Mouse (Mus musculus) lung, postnatal 4 days (tissue): ENCODE measurements around the gene Alpk1.

Experiments
- DNase-seq, 2 experiments: peaks; one replicate each; pipeline ENCODE4 v3.0.0; 2021

The Alpk1 gene

DNA sequence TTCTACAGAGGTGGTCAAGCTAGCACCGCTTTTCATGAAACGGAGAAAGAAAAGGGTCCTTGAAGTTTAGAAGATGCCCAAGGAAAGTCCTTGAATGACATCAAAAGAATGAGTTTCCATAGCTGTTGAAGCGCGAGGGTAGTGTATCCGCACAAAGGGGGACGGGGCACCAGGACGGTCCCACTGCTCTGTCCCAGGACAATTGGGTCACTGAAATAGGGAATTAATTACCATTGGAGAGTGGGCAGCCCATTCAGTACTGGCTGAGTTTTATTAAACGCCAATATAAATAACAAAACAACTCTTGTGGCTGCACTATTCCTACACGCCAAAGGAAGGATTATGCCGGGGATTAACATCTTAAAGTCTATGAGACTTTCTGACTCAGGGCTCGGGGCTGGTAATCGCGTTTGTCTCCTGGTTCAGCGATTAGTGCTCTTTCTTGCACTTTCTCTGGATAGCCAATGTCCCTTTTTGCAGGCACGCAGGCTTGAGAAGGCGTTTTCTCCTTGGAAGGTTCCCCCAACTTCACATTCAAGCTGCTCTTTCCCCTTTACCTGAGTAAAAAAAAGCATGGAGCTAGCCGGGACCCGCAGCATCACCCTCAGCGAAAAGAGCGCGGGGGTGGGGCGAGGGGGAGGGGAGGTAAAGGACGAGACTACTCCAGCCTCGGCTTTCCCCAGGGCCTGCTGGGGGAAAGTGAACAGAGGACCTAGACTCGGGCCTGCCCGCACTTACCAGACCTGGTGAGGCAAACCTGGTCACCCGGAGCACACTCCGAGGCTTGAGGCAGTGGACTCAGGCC, 153.0 kb downstream of the Alpk1 start:
- DNase-seq: no peak

DNA sequence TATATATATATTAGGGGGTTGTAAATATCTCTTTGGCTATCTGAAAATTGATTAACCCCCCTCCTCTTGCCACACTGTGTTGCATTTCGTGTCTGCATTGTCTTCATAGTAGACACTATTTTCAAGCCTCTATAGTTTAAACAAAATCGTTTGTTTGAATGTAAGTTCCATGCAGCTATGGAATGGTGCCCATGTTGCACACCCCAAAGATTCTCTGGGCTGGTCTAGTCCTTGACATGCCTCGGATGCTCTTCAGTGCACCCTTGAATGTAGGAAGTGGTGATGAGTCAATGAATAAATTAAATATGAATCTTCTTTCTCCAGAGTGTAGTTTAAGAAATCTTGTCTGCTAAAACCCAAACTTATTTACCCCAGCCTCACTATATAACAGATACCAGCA, 153.8 kb downstream of the Alpk1 start:
- DNase-seq: no peak

GRCm38 (mm10) chr3:127625701-127626399, 154.5 kb downstream of the Alpk1 start:
- DNase-seq: peak in 1 of 2 experiments; percentile 36

DNA sequence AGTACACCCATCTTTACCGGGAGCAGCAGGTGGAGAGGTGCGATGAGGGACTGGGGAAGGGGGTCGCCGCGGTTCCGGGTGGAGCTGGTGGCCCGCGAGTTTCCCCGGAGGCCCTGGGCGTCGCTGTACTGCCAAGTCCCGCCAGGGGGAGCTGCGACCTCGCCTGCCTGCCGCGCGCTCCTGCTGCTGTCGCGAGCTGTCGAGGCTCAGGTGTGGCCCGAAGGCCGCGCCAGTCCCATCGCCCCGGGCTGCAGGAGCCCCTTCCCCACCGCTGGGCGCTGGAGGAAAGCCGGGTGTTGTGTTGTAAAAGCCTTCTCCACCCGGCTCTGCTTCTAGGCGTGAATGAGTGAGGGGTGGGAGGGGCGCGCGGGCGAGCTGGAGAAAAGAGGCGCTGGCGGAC, 155.0 kb downstream of the Alpk1 start:
- peak; percentile 72 to 83 for DNase-seq
